Mouse (Mus musculus): Measurements from ENCODE around the gene Casc3. TPM values are rescaled to one million over a fixed set of nuclear protein-coding genes. Genes with fewer than 3 reads are reported as not detected.

The Casc3 gene
- polyA plus RNA-seq, 1 experiment: 22.1 TPM

GRCm38 (mm10) chr11:98797306-98797705 is 7.4 kb upstream of the Casc3 start:
- Histone ChIP-seq H3K27me3 (ENCODE audit: control insufficient read depth, insufficient read depth, insufficient read length) (no peaks in the 10 kb centered on the region), H3K4me3 (peak overlapping the region; percentile 89), H3K79me2 (ENCODE audit: control insufficient read depth, insufficient read depth) (peaks cover 54% of the 10 kb centered on the region), H3K36me3 (ENCODE audit: control insufficient read depth, insufficient read depth) (peaks cover 18% of the 10 kb centered on the region), H3K4me2 (ENCODE audit: low read depth) (peak overlapping the region; percentile 95), H3ac (ENCODE audit: control insufficient read depth, insufficient read length) (peak overlapping the region; percentile 71)
- TF ChIP-seq POLR2AphosphoS2 (IDR thresholded peaks at IDR 0.05; ENCODE audit: insufficient read length, low read depth) (no peak), SRF (IDR thresholded peaks at IDR 0.05; ENCODE audit: control insufficient read depth, insufficient read length, low read depth) (no peak), REST (IDR thresholded peaks at IDR 0.05; ENCODE audit: insufficient read depth, insufficient read length) (no peak), TCF3 (IDR thresholded peaks at IDR 0.05; ENCODE audit: insufficient read length, low read depth) (no peak), MYOG (IDR thresholded peaks at IDR 0.05; ENCODE audit: control insufficient read depth in 1 of 3, insufficient read depth in 1 of 3, insufficient read length in 2 of 3, low read depth in 2 of 3) (no peak), TCF12 (IDR thresholded peaks at IDR 0.05; ENCODE audit: insufficient read depth, poor library complexity, severe bottlenecking) (no peak), CEBPB (IDR thresholded peaks at IDR 0.05; ENCODE audit: insufficient read depth, poor library complexity, severe bottlenecking) (no peak), E2F4 (IDR thresholded peaks at IDR 0.05; ENCODE audit: insufficient read depth) (no peak), MAX (IDR thresholded peaks at IDR 0.05; ENCODE audit: low read depth) (no peak), USF1 (IDR thresholded peaks at IDR 0.05; ENCODE audit: low read depth) (no peak), POLR2A (IDR thresholded peaks at IDR 0.05; ENCODE audit: insufficient read length, low read depth) (no peak), MYOD1 (IDR thresholded peaks at IDR 0.05; ENCODE audit: control insufficient read depth in 1 of 3, insufficient read length in 2 of 3, low read depth in 2 of 3) (no peak)

GRCm38 (mm10) chr11:98797909-98798308 is 6.8 kb upstream of the Casc3 start:
- Histone ChIP-seq H3K4me2 (ENCODE audit: low read depth) (peak overlapping the region; percentile 95), H3K36me3 (ENCODE audit: control insufficient read depth, insufficient read depth) (peaks cover 18% of the 10 kb centered on the region), H3K4me3 (peak overlapping the region; percentile 89), H3ac (ENCODE audit: control insufficient read depth, insufficient read length) (no peak overlapping the region), H3K79me2 (ENCODE audit: control insufficient read depth, insufficient read depth) (peaks cover 54% of the 10 kb centered on the region), H3K27me3 (ENCODE audit: control insufficient read depth, insufficient read depth, insufficient read length) (no peaks in the 10 kb centered on the region)
- no peak for TF ChIP-seq MYOG (IDR thresholded peaks at IDR 0.05; ENCODE audit: control insufficient read depth in 1 of 3, insufficient read depth in 1 of 3, insufficient read length in 2 of 3, low read depth in 2 of 3)
- TF ChIP-seq MAX (IDR thresholded peaks at IDR 0.05; ENCODE audit: low read depth): no peak
- TF ChIP-seq SRF (IDR thresholded peaks at IDR 0.05; ENCODE audit: control insufficient read depth, insufficient read length, low read depth): no peak
- TF ChIP-seq TCF3 (IDR thresholded peaks at IDR 0.05; ENCODE audit: insufficient read length, low read depth): no peak
- TF ChIP-seq MYOD1 (IDR thresholded peaks at IDR 0.05; ENCODE audit: control insufficient read depth in 1 of 3, insufficient read length in 2 of 3, low read depth in 2 of 3): no peak
- no peak for TF ChIP-seq REST (IDR thresholded peaks at IDR 0.05; ENCODE audit: insufficient read depth, insufficient read length)
- TF ChIP-seq USF1 (IDR thresholded peaks at IDR 0.05; ENCODE audit: low read depth): no peak
- no peak for TF ChIP-seq CEBPB (IDR thresholded peaks at IDR 0.05; ENCODE audit: insufficient read depth, poor library complexity, severe bottlenecking)

- H3K79me2 ChIP-seq (ENCODE audit: control insufficient read depth, insufficient read depth): peaks cover 34% of the 10 kb centered on the region
- no peaks in the 10 kb centered on the region for H3K27me3 ChIP-seq (ENCODE audit: control insufficient read depth, insufficient read depth, insufficient read length)
- H3K36me3 ChIP-seq (ENCODE audit: control insufficient read depth, insufficient read depth): peaks cover 42% of the 10 kb centered on the region
- no peak for TF ChIP-seq TCF12 (IDR thresholded peaks at IDR 0.05; ENCODE audit: insufficient read depth, poor library complexity, severe bottlenecking)
- TF ChIP-seq TCF3 (IDR thresholded peaks at IDR 0.05; ENCODE audit: insufficient read length, low read depth): no peak
- no peak for TF ChIP-seq POLR2AphosphoS2 (IDR thresholded peaks at IDR 0.05; ENCODE audit: insufficient read length, low read depth)
- no peak for TF ChIP-seq USF1 (IDR thresholded peaks at IDR 0.05; ENCODE audit: low read depth)
- peak overlapping the region; percentile 86 for H3K4me2 ChIP-seq (ENCODE audit: low read depth)
- no peak overlapping the region for H3ac ChIP-seq (ENCODE audit: control insufficient read depth, insufficient read length)
- H3K4me3 ChIP-seq: peak overlapping the region; percentile 65
Observed at GRCm38 (mm10) chr11:98808417-98808816, 3.7 kb downstream of the Casc3 start.

- Histone ChIP-seq H3K36me3 (ENCODE audit: control insufficient read depth, insufficient read depth) (peaks cover 40% of the 10 kb centered on the region), H3K79me2 (ENCODE audit: control insufficient read depth, insufficient read depth) (peaks cover 47% of the 10 kb centered on the region), H3ac (ENCODE audit: control insufficient read depth, insufficient read length) (peak overlapping the region; percentile 62), H3K27me3 (ENCODE audit: control insufficient read depth, insufficient read depth, insufficient read length) (no peaks in the 10 kb centered on the region), H3K4me3 (peak overlapping the region; percentile 65), H3K4me2 (ENCODE audit: low read depth) (peak overlapping the region; percentile 91)
- TF ChIP-seq MYOD1 (IDR thresholded peaks at IDR 0.05; ENCODE audit: control insufficient read depth in 1 of 3, insufficient read length in 2 of 3, low read depth in 2 of 3) (peak in 1 of 3 experiments; percentile 11), REST (IDR thresholded peaks at IDR 0.05; ENCODE audit: insufficient read depth, insufficient read length) (peak; percentile 72), TCF3 (IDR thresholded peaks at IDR 0.05; ENCODE audit: insufficient read length, low read depth) (no peak), CEBPB (IDR thresholded peaks at IDR 0.05; ENCODE audit: insufficient read depth, poor library complexity, severe bottlenecking) (no peak), E2F4 (IDR thresholded peaks at IDR 0.05; ENCODE audit: insufficient read depth) (no peak), MAX (IDR thresholded peaks at IDR 0.05; ENCODE audit: low read depth) (no peak), MYOG (IDR thresholded peaks at IDR 0.05; ENCODE audit: control insufficient read depth in 1 of 3, insufficient read depth in 1 of 3, insufficient read length in 2 of 3, low read depth in 2 of 3) (peak in 1 of 3 experiments; percentile 43), POLR2A (IDR thresholded peaks at IDR 0.05; ENCODE audit: insufficient read length, low read depth) (peak; percentile 97), TCF12 (IDR thresholded peaks at IDR 0.05; ENCODE audit: insufficient read depth, poor library complexity, severe bottlenecking) (no peak), USF1 (IDR thresholded peaks at IDR 0.05; ENCODE audit: low read depth) (no peak), POLR2AphosphoS2 (IDR thresholded peaks at IDR 0.05; ENCODE audit: insufficient read length, low read depth) (peak; percentile 98), SRF (IDR thresholded peaks at IDR 0.05; ENCODE audit: control insufficient read depth, insufficient read length, low read depth) (peak; percentile 51)
Observed at GRCm38 (mm10) chr11:98809457-98810290, 5.0 kb downstream of the Casc3 start.
